In the genomic region with DNA sequence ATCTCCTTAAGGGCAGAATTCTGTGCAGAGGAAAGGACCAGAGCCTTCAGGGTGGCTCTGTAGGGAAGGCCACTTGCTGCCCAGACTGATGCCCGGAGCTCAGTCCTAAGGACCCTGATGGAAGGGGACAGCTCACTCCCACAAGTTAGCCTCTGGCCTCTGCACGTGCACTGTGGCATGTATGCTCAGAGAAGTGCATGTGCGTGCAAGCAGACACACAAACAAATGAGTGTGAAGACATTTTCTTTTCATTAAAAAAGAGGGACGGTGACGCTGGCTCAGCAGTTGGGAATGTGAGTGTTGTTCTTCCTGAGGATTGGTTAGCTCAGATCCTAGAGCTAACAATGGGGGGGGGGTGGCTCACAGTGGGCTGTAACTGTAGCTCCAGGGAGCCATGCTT, we compare ENCODE assay signal across 19 mouse cellular contexts. TPM values are rescaled to one million over a fixed set of nuclear protein-coding genes. Genes with fewer than 3 reads are reported as not detected.
DNase-seq lines count a peak whose midpoint lies in the region; ATAC-seq and TF ChIP-seq lines count a peak whose summit lies in the region.
"Had no signal": no experiment of that assay in that cellular context is flagged by ENCODE, and none has a peak within 500 bp of the region (broad histone marks: within the 10 kb centered on the region; RNA-seq: fewer than 3 reads in every experiment).

No protein-coding gene starts in this region.

- no peaks in the 10 kb centered on the region for H3K36me3 ChIP-seq in hindbrain, embryonic 10.5 days
- no peaks in the 10 kb centered on the region for H3K36me3 ChIP-seq in hindbrain, embryonic 13.5 days
- H3K36me3 ChIP-seq in embryonic facial prominence, embryonic 12.5 days: no peaks in the 10 kb centered on the region
- H3K36me3 ChIP-seq in small intestine, adult 2 months (ENCODE audit: control insufficient read depth, insufficient read depth, low read length): no peaks in the 10 kb centered on the region
- H3K36me3 ChIP-seq: hindbrain, embryonic 12.5 days; intestine, embryonic 15.5 days; limb, embryonic 13.5 days; midbrain, embryonic 10.5 days; neural tube, embryonic 13.5 days had no signal

- WGBS in hindbrain, embryonic 10.5 days: 48% methylated on average over 5 of the region's 5 CpGs
- 48% methylated on average over 5 of the region's 5 CpGs for WGBS in hindbrain, embryonic 13.5 days
- 47% methylated on average over 5 of the region's 5 CpGs for WGBS in embryonic facial prominence, embryonic 12.5 days
- 83% methylated on average over 5 of the region's 5 CpGs for WGBS in small intestine, adult 2 months

- H3K4me2 ChIP-seq in hindbrain, embryonic 13.5 days: no peak overlapping the region
- H3K4me2 ChIP-seq in embryonic facial prominence, embryonic 12.5 days (replicated peaks): no peak overlapping the region
- H3K4me2 ChIP-seq: hindbrain, embryonic 12.5 days; intestine, embryonic 15.5 days; limb, embryonic 13.5 days; neural tube, embryonic 13.5 days had no signal

- no peak for DNase-seq in hindbrain, embryonic 10.5 days (ENCODE audit: low spot score)
- peak; percentile 42 for DNase-seq in 3T3-L1 (ENCODE audit: low read depth, low spot score)
- no peak for DNase-seq in gastrocnemius, postnatal 14 days
- DNase-seq: cerebellum, postnatal 14 days; embryo, embryonic 11 days; heart, adult 18-20 months; kidney, postnatal 36 days; liver, postnatal 0 days; lung, postnatal 36 days; thymus, postnatal 14 days had no signal

- ATAC-seq in hindbrain, embryonic 13.5 days (ENCODE audit: low FRiP score): no peak
- ATAC-seq in embryonic facial prominence, embryonic 12.5 days (ENCODE audit: insufficient number of reproducible peaks, insufficient read depth, low FRiP score, low TSS enrichment): 0 out of 2 replicates have a peak, but pooled peaks have one; percentile 44
- ATAC-seq in cerebellum, adult (ENCODE audit: insufficient number of reproducible peaks, low FRiP score, low TSS enrichment): no peak
- ATAC-seq: intestine, embryonic 15.5 days had no signal

- intact Hi-C loops in gastrocnemius, postnatal 14 days (cut with DNase I; ENCODE audit: low total_unique reads): no loop called here

- no peaks in the 10 kb centered on the region for H3K9me3 ChIP-seq in hindbrain, embryonic 10.5 days
- no peaks in the 10 kb centered on the region for H3K9me3 ChIP-seq in hindbrain, embryonic 13.5 days
- no peaks in the 10 kb centered on the region for H3K9me3 ChIP-seq in embryonic facial prominence, embryonic 12.5 days
- H3K9me3 ChIP-seq: hindbrain, embryonic 12.5 days; intestine, embryonic 15.5 days; limb, embryonic 13.5 days; midbrain, embryonic 10.5 days; neural tube, embryonic 13.5 days had no signal

- peak overlapping the region; percentile 45; the same call in 1 of the 2 replicates for H3K27ac ChIP-seq in hindbrain, embryonic 10.5 days
- H3K27ac ChIP-seq in hindbrain, embryonic 13.5 days: no peak overlapping the region
- no peak overlapping the region for H3K27ac ChIP-seq in embryonic facial prominence, embryonic 12.5 days
- H3K27ac ChIP-seq in small intestine, adult 2 months (ENCODE audit: insufficient read depth, low read depth, low read length): peak overlapping the region; percentile 29; the same call in 1 of the 2 replicates
- H3K27ac ChIP-seq: hindbrain, embryonic 12.5 days; intestine, embryonic 15.5 days; limb, embryonic 13.5 days; midbrain, embryonic 10.5 days; neural tube, embryonic 13.5 days had no signal

- H3K4me3 ChIP-seq in hindbrain, embryonic 10.5 days: no peak overlapping the region
- no peak overlapping the region for H3K4me3 ChIP-seq in hindbrain, embryonic 13.5 days
- H3K4me3 ChIP-seq in embryonic facial prominence, embryonic 12.5 days: no peak overlapping the region
- no peak overlapping the region for H3K4me3 ChIP-seq in small intestine, adult 2 months (ENCODE audit: low read depth, low read length)
- H3K4me3 ChIP-seq: hindbrain, embryonic 12.5 days; intestine, embryonic 15.5 days; limb, embryonic 13.5 days; midbrain, embryonic 10.5 days; neural tube, embryonic 13.5 days had no signal

- H3K9ac ChIP-seq in hindbrain, embryonic 13.5 days: no peak overlapping the region
- no peak overlapping the region for H3K9ac ChIP-seq in embryonic facial prominence, embryonic 12.5 days
- H3K9ac ChIP-seq: hindbrain, embryonic 12.5 days; intestine, embryonic 15.5 days; limb, embryonic 13.5 days; liver, postnatal 0 days; neural tube, embryonic 13.5 days had no signal

- peaks cover 30% of the 10 kb centered on the region for H3K4me1 ChIP-seq in hindbrain, embryonic 10.5 days (replicated peaks)
- H3K4me1 ChIP-seq in hindbrain, embryonic 13.5 days (replicated peaks): peaks cover 8% of the 10 kb centered on the region
- peaks cover 14% of the 10 kb centered on the region for H3K4me1 ChIP-seq in embryonic facial prominence, embryonic 12.5 days
- H3K4me1 ChIP-seq in small intestine, adult 2 months (ENCODE audit: control insufficient read depth, insufficient read depth, insufficient read length, low read length): peaks cover 30% of the 10 kb centered on the region

- H3K27me3 ChIP-seq in hindbrain, embryonic 10.5 days (ENCODE audit: insufficient read depth, poor library complexity, severe bottlenecking): peaks cover 8% of the 10 kb centered on the region
- no peaks in the 10 kb centered on the region for H3K27me3 ChIP-seq in hindbrain, embryonic 13.5 days
- no peaks in the 10 kb centered on the region for H3K27me3 ChIP-seq in embryonic facial prominence, embryonic 12.5 days
- H3K27me3 ChIP-seq in small intestine, adult 2 months (ENCODE audit: control insufficient read depth, insufficient read depth, low read length): no peaks in the 10 kb centered on the region
- H3K27me3 ChIP-seq: hindbrain, embryonic 12.5 days; intestine, embryonic 15.5 days; limb, embryonic 13.5 days; neural tube, embryonic 13.5 days had no signal

- TF ChIP-seq CTCF in small intestine, adult 2 months (IDR thresholded peaks at IDR 0.05; ENCODE audit: extremely low read depth, insufficient read length, insufficient replicate concordance, low read depth, low read length): no peak

- no peak for TF ChIP-seq POLR2A in small intestine, adult 2 months (IDR thresholded peaks at IDR 0.05; ENCODE audit: low read depth, low read length)

RNA-seq across cellular contexts. Expression of gene Inf2, which starts 9.2 kb away (rescaled TPM):
- 1.5 and 1.8 TPM in 2 replicates for polyA plus RNA-seq in hindbrain, embryonic 10.5 days (2016; fragmentation: Nextera tagmentation; extraction: Ambion mirVana)
- polyA plus RNA-seq in hindbrain, embryonic 13.5 days (2015; fragmentation: Nextera tagmentation; extraction: Ambion mirVana): 1.1 and 1.6 TPM in 2 replicates
- polyA plus RNA-seq in embryonic facial prominence, embryonic 12.5 days (2016; fragmentation: Nextera tagmentation; extraction: Ambion mirVana): 2.9 and 3.1 TPM in 2 replicates
- polyA plus RNA-seq in small intestine, adult 2 months (2012; rRNA removed): 6.6 and 11.0 TPM in 2 replicates
- total RNA-seq in gastrocnemius, postnatal 14 days (2021): 10 to 100 TPM; 15.0 to 16.1 TPM

RNA-seq across cellular contexts. Expression of gene Adssl1, which starts 40.4 kb away (rescaled TPM):
- polyA plus RNA-seq in hindbrain, embryonic 10.5 days (2016; fragmentation: Nextera tagmentation; extraction: Ambion mirVana): 3.7 and 5.5 TPM in 2 replicates
- polyA plus RNA-seq in hindbrain, embryonic 13.5 days (2015; fragmentation: Nextera tagmentation; extraction: Ambion mirVana): 3.1 and 3.2 TPM in 2 replicates
- polyA plus RNA-seq in embryonic facial prominence, embryonic 12.5 days (2016; fragmentation: Nextera tagmentation; extraction: Ambion mirVana): 5.0 and 6.6 TPM in 2 replicates
- polyA plus RNA-seq in small intestine, adult 2 months (2012; rRNA removed): 4.3 and 5.6 TPM in 2 replicates
- total RNA-seq in gastrocnemius, postnatal 14 days (2021): 100 to 1,000 TPM; 462 to 471 TPM

Comparison
In these comparisons a context has a peak if more than half of its experiments do, and no peak if none do; other contexts are left out.
1. H3K27ac ChIP-seq: peak in hindbrain, embryonic 10.5 days (single experiment) and small intestine, adult 2 months (single experiment); none in hindbrain, embryonic 13.5 days (single experiment) and embryonic facial prominence, embryonic 12.5 days (single experiment).